Mouse (Mus musculus) erythroblast, embryonic 14.5 days (primary cell): ENCODE measurements at regions not wholly inside any gene's neighbourhood (a gene's known extent, or its start where the extent isn't known, plus 50 kb on each side); places are given as distances from the start of the nearest gene placed in this dataset.

Experiments used
- H3K27me3 ChIP-seq: 2 replicates; pipeline ENCODE4 v1.6.1; 2012; ENCODE audit warnings: inconsistent platforms; ENCODE audit not compliant: control insufficient read depth
- H3K36me3 ChIP-seq: 2 replicates; pipeline ENCODE4 v1.6.1; 2012; ENCODE audit warnings: mild to moderate bottlenecking, inconsistent platforms; ENCODE audit not compliant: control insufficient read depth
- H3K4me1 ChIP-seq: 2 replicates; pipeline ENCODE4 v1.6.1; 2012; ENCODE audit warnings: inconsistent platforms; ENCODE audit not compliant: control insufficient read depth
- H3K4me3 ChIP-seq: replicated peaks from 2 replicates; pipeline ENCODE3; 2012; ENCODE audit warnings: moderate library complexity, mild to moderate bottlenecking, inconsistent platforms
- H3K9me3 ChIP-seq: 2 replicates; pipeline ENCODE4 v1.6.1; 2012; ENCODE audit warnings: low read length, inconsistent platforms, mixed read lengths; ENCODE audit not compliant: control insufficient read depth
- GATA1 ChIP-seq: IDR thresholded peaks from 2 replicates; pipeline ENCODE4 v1.6.1; 2012; ENCODE audit warnings: low read length, inconsistent platforms, mixed read lengths
- TAL1 ChIP-seq: IDR thresholded peaks from 3 replicates; pipeline ENCODE4 v1.6.1; 2012; ENCODE audit warnings: low read length, inconsistent platforms, mixed read lengths

- H3K9me3 ChIP-seq: no peaks in the 10 kb centered on the region
- no peaks in the 10 kb centered on the region for H3K27me3 ChIP-seq
- H3K36me3 ChIP-seq: no peaks in the 10 kb centered on the region
- no peaks in the 10 kb centered on the region for H3K4me1 ChIP-seq
- H3K4me3 ChIP-seq: no peak overlapping the region
- TF ChIP-seq GATA1: no peak
- TF ChIP-seq TAL1: no peak
Measured at GRCm38 (mm10) chr1:56168063-56168462, 469.2 kb downstream of the Hsfy2 start.

DNA sequence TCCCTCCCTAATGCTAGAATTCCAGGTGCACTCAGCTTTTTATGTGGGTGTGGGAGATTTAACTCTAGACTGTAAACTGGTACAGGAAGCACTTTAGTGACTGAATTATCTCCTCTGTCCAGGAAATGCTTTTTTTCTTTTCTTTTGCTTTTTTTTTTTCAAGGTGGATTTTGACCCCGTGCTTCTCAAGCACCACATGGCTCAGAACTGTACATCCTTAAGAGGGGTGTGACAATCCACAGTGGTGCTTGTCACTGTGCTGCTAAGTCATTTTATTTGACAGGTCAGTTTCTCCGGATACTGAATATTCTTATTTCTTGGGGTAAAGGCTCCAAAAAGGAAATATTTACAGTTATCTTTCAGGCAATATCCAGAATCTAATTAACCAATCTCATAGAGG is 472.0 kb downstream of the Hsfy2 start:
- no peaks in the 10 kb centered on the region for H3K9me3 ChIP-seq
- no peaks in the 10 kb centered on the region for H3K36me3 ChIP-seq
- no peak for TF ChIP-seq GATA1
- no peak for TF ChIP-seq TAL1
- H3K27me3 ChIP-seq: no peaks in the 10 kb centered on the region
- no peak overlapping the region for H3K4me3 ChIP-seq
- no peaks in the 10 kb centered on the region for H3K4me1 ChIP-seq

GRCm38 (mm10) chr1:56164366-56164765 is 472.9 kb downstream of the Hsfy2 start:
- no peak for TF ChIP-seq TAL1
- TF ChIP-seq GATA1: no peak
- no peaks in the 10 kb centered on the region for H3K9me3 ChIP-seq
- H3K4me3 ChIP-seq: no peak overlapping the region
- H3K36me3 ChIP-seq: no peaks in the 10 kb centered on the region
- H3K4me1 ChIP-seq: no peaks in the 10 kb centered on the region
- no peaks in the 10 kb centered on the region for H3K27me3 ChIP-seq

DNA sequence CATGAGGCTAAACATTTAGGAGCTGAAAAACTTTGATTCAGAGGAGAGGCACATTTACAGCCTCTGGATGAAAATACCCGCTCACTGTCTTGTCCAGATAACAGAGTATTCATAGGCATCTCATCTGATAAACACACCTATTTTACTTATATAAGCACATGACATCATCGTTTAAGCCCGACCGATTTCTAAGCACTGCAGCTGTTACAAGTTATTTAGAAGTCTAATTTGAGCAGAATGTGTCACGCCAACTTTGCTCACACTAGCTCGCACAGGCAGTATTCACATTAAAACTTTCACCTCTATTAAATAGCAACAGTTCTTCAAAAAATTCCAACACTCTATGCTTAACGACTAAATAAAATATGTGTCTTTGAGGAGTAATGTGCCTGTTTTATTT is 506.3 kb downstream of the Hsfy2 start:
- H3K4me1 ChIP-seq: no peaks in the 10 kb centered on the region
- no peaks in the 10 kb centered on the region for H3K27me3 ChIP-seq
- no peaks in the 10 kb centered on the region for H3K9me3 ChIP-seq
- H3K4me3 ChIP-seq: no peak overlapping the region
- TF ChIP-seq TAL1 (no peak), GATA1 (no peak)
- no peaks in the 10 kb centered on the region for H3K36me3 ChIP-seq

- Histone ChIP-seq H3K4me3 (no peak overlapping the region), H3K27me3 (no peaks in the 10 kb centered on the region), H3K9me3 (no peaks in the 10 kb centered on the region), H3K36me3 (no peaks in the 10 kb centered on the region), H3K4me1 (no peaks in the 10 kb centered on the region)
- TF ChIP-seq TAL1: no peak
- TF ChIP-seq GATA1: no peak
Measured at GRCm38 (mm10) chr1:56089254-56089834, 547.9 kb downstream of the Hsfy2 start.

DNA sequence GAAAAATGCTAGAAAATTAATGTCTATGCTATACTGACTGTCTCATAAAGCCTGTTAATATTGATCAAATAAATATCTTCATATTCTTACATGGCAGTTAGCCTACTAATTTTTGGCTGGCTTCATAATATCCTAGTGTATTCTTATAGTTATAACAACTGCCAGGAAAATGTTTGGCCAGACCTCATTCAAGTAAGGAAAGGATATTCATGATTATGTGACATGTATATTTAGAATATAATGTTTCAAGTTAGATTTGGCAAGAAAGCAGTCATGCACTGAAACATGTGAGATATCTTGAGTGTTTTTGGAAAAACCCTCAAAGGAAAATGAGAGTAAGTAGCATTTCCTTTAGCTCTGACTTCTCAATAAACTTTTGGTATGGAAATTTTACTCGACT is 548.9 kb downstream of the Hsfy2 start:
- no peaks in the 10 kb centered on the region for H3K36me3 ChIP-seq
- no peaks in the 10 kb centered on the region for H3K4me1 ChIP-seq
- H3K9me3 ChIP-seq: no peaks in the 10 kb centered on the region
- no peaks in the 10 kb centered on the region for H3K27me3 ChIP-seq
- TF ChIP-seq TAL1: no peak
- no peak for TF ChIP-seq GATA1
- H3K4me3 ChIP-seq: no peak overlapping the region

DNA sequence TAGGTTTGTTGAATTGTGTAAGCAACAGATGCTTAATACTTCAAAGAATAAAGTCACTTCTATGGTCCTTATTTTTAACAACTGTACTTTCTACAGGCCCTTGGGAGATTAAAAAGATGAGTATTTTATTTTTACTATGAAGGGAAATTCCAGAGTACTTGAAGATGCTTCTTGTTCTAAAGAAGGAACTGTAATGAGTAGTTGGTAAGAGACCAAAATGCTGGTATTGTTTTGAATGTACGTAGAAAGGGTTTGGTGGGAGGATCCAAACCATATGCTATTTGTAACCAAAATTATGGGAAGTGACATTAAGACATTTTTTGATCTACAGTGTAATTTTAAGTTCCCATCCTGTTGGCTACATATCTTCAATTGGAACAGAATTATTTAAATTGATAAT is 560.5 kb downstream of the Hsfy2 start:
- H3K4me3 ChIP-seq: no peak overlapping the region
- no peak for TF ChIP-seq GATA1
- TF ChIP-seq TAL1: no peak

GRCm38 (mm10) chr1:56072255-56072654 is 565.0 kb downstream of the Hsfy2 start:
- H3K9me3 ChIP-seq: no peaks in the 10 kb centered on the region
- TF ChIP-seq TAL1 (no peak), GATA1 (no peak)
- H3K27me3 ChIP-seq: no peaks in the 10 kb centered on the region
- no peak overlapping the region for H3K4me3 ChIP-seq
- no peaks in the 10 kb centered on the region for H3K4me1 ChIP-seq
- no peaks in the 10 kb centered on the region for H3K36me3 ChIP-seq

More for the DNA sequence above, 560.5 kb downstream of the Hsfy2 start:
- Histone ChIP-seq H3K9me3 (0 out of 2 replicates have a peak, but pooled peaks cover 2% of the 10 kb centered on the region), H3K36me3 (no peaks in the 10 kb centered on the region), H3K4me1 (no peaks in the 10 kb centered on the region), H3K27me3 (no peaks in the 10 kb centered on the region)

DNA sequence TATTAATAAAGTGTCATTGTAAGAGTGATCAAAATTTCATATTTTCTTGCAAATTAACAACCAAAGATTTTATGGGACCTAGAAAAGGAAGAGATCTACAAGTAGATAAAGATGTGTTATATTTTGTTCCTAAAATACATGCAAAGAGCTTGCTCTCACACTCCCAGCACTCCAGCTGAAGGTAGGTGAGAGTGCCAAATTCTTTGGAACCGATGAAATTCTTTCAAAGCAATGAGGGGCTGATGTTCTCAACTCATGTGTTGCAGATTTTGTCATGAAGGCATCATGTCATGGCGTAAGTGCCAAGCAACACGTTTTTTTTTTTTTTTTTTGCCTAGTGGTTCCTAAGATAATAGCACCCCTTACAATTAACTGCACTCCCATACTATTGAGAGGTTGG is 573.8 kb downstream of the Hsfy2 start:
- Histone ChIP-seq H3K27me3 (no peaks in the 10 kb centered on the region), H3K4me3 (no peak overlapping the region), H3K4me1 (no peaks in the 10 kb centered on the region), H3K9me3 (no peaks in the 10 kb centered on the region), H3K36me3 (no peaks in the 10 kb centered on the region)
- TF ChIP-seq TAL1 (no peak), GATA1 (no peak)
